Mouse (Mus musculus): ENCODE results near the gene Cdyl2.

Cdyl2 gene

GRCm38 (mm10) chr8:116732684-116733647 is at the start of gene Cdyl2:
TSS of gene Cdyl2 (minus strand) at chr8:116732991.
- DNase-seq (ENCODE audit: low read depth, low spot score) = peak; percentile 78

GRCm38 (mm10) chr8:116780594-116780993 is 47.8 kb upstream of the Cdyl2 start:
- DNase-seq (ENCODE audit: low read depth, low spot score) = no peak

GRCm38 (mm10) chr8:116774220-116774619 is 41.4 kb upstream of the Cdyl2 start:
- DNase-seq (ENCODE audit: low read depth, low spot score) = no peak

- DNase-seq (ENCODE audit: low read depth, low spot score) = peak; percentile 11
Observed at GRCm38 (mm10) chr8:116772727-116773126, 39.9 kb upstream of the Cdyl2 start.

GRCm38 (mm10) chr8:116771797-116772343 is 39.1 kb upstream of the Cdyl2 start:
- DNase-seq (ENCODE audit: low read depth, low spot score) = peak; percentile 16

- DNase-seq (ENCODE audit: low read depth, low spot score) = no peak
Observed at GRCm38 (mm10) chr8:116770756-116771155, 38.0 kb upstream of the Cdyl2 start.

GRCm38 (mm10) chr8:116756174-116756573 is 23.4 kb upstream of the Cdyl2 start:
- no peak for DNase-seq (ENCODE audit: low read depth, low spot score)

GRCm38 (mm10) chr8:116755557-116755956 is 22.8 kb upstream of the Cdyl2 start:
- peak; percentile 49 for DNase-seq (ENCODE audit: low read depth, low spot score)

GRCm38 (mm10) chr8:116740726-116741125 is 7.9 kb upstream of the Cdyl2 start:
- DNase-seq (ENCODE audit: low read depth, low spot score) = no peak

- DNase-seq (ENCODE audit: low read depth, low spot score) = peak; percentile 5
Observed at GRCm38 (mm10) chr8:116735306-116735705, 2.5 kb upstream of the Cdyl2 start.

GRCm38 (mm10) chr8:116734176-116734575 is 1.4 kb upstream of the Cdyl2 start:
- DNase-seq (ENCODE audit: low read depth, low spot score) = no peak

GRCm38 (mm10) chr8:116733648-116734014 is 840 bp upstream of the Cdyl2 start:
- peak; percentile 7 for DNase-seq (ENCODE audit: low read depth, low spot score)

- DNase-seq (ENCODE audit: low read depth, low spot score) = peak; percentile 30
Observed at GRCm38 (mm10) chr8:116731976-116732683, 661 bp downstream of the Cdyl2 start.

- no peak for DNase-seq (ENCODE audit: low read depth, low spot score)
Observed at GRCm38 (mm10) chr8:116721451-116721850, 11.3 kb downstream of the Cdyl2 start.

- no peak for DNase-seq (ENCODE audit: low read depth, low spot score)
Observed at GRCm38 (mm10) chr8:116707496-116707895, 25.3 kb downstream of the Cdyl2 start.

- DNase-seq (ENCODE audit: low read depth, low spot score) = no peak
Observed at GRCm38 (mm10) chr8:116702501-116702900, 30.3 kb downstream of the Cdyl2 start.

- DNase-seq (ENCODE audit: low read depth, low spot score) = no peak
Observed at GRCm38 (mm10) chr8:116692931-116693330, 39.9 kb downstream of the Cdyl2 start.

GRCm38 (mm10) chr8:116689741-116690140 is 43.0 kb downstream of the Cdyl2 start:
- no peak for DNase-seq (ENCODE audit: low read depth, low spot score)

GRCm38 (mm10) chr8:116676174-116676573 is 56.6 kb downstream of the Cdyl2 start:
- DNase-seq (ENCODE audit: low read depth, low spot score) = no peak

GRCm38 (mm10) chr8:116673966-116674805 is 58.6 kb downstream of the Cdyl2 start:
- no peak for DNase-seq (ENCODE audit: low read depth, low spot score)

GRCm38 (mm10) chr8:116673493-116673892 is 59.3 kb downstream of the Cdyl2 start:
- no peak for DNase-seq (ENCODE audit: low read depth, low spot score)
